Mouse (Mus musculus) frontal cortex, adult (tissue): ENCODE data around the gene Rgmb.

Source experiments
- ATAC-seq: cut with Nextera tagmentation; 2 replicates; pipeline ENCODE4 v1.9.2; 2017; ENCODE audit warnings: mild to moderate bottlenecking, moderate library complexity, mixed read lengths; ENCODE audit not compliant: low TSS enrichment

The Rgmb gene

GRCm38 (mm10) chr17:15830766-15831644, at the start of gene Rgmb:
TSS of gene Rgmb (minus strand) at chr17:15831039.
- no peak for ATAC-seq

GRCm38 (mm10) chr17:15874765-15875164, 43.9 kb upstream of the Rgmb start:
- no peak for ATAC-seq

GRCm38 (mm10) chr17:15872093-15872492, 41.3 kb upstream of the Rgmb start:
- no peak for ATAC-seq

- no peak for ATAC-seq
These were observed 34.4 kb upstream of the Rgmb start for GRCm38 (mm10) chr17:15865249-15865648.

- peak; percentile 20; the same call in 1 of the 2 replicates for ATAC-seq
These were observed 31.5 kb upstream of the Rgmb start for GRCm38 (mm10) chr17:15862355-15862754.

- ATAC-seq: no peak
These were observed 22.3 kb upstream of the Rgmb start for GRCm38 (mm10) chr17:15853121-15853520.

- ATAC-seq: no peak
These were observed 19.7 kb upstream of the Rgmb start for GRCm38 (mm10) chr17:15850544-15850943.

GRCm38 (mm10) chr17:15841425-15841824, 10.6 kb upstream of the Rgmb start:
- no peak for ATAC-seq

- ATAC-seq: no peak
These were observed 1.6 kb upstream of the Rgmb start for GRCm38 (mm10) chr17:15832398-15832797.

- ATAC-seq: no peak
These were observed 971 bp upstream of the Rgmb start for GRCm38 (mm10) chr17:15831810-15832209.

- ATAC-seq: no peak
These were observed 571 bp downstream of the Rgmb start for GRCm38 (mm10) chr17:15830171-15830765.

- no peak for ATAC-seq
These were observed 1.4 kb downstream of the Rgmb start for GRCm38 (mm10) chr17:15829198-15830170.

- no peak for ATAC-seq
These were observed 2.5 kb downstream of the Rgmb start for GRCm38 (mm10) chr17:15828131-15828917.

- peak; percentile 15; the same call in 1 of the 2 replicates for ATAC-seq
These were observed 3.9 kb downstream of the Rgmb start for GRCm38 (mm10) chr17:15826928-15827327.

- ATAC-seq: peak; percentile 92
These were observed 4.4 kb downstream of the Rgmb start for GRCm38 (mm10) chr17:15826444-15826909.

- peak; percentile 33 for ATAC-seq
These were observed 5.1 kb downstream of the Rgmb start for GRCm38 (mm10) chr17:15825481-15826396.

GRCm38 (mm10) chr17:15824854-15825253, 6.0 kb downstream of the Rgmb start:
- ATAC-seq: no peak

GRCm38 (mm10) chr17:15824337-15824736, 6.5 kb downstream of the Rgmb start:
- ATAC-seq: no peak

- ATAC-seq: no peak
These were observed 7.0 kb downstream of the Rgmb start for GRCm38 (mm10) chr17:15823838-15824237.

GRCm38 (mm10) chr17:15823215-15823614, 7.6 kb downstream of the Rgmb start:
- ATAC-seq: no peak
